Mouse (Mus musculus) myocyte (in vitro differentiated cells): ENCODE results near the gene Gm10142.

Experiments
- CEBPB ChIP-seq: IDR thresholded peaks from 2 replicates; pipeline ENCODE4 v1.6.1; 2011; ENCODE audit warnings: mild to moderate bottlenecking, moderate library complexity; ENCODE audit not compliant: poor library complexity, insufficient read depth, severe bottlenecking
- E2F4 ChIP-seq: IDR thresholded peaks from one replicate; pipeline ENCODE4 v1.6.1; 2011; ENCODE audit warnings: mild to moderate bottlenecking, control low read depth, moderate library complexity; ENCODE audit not compliant: insufficient read depth
- MAX ChIP-seq: IDR thresholded peaks from one replicate; pipeline ENCODE4 v1.6.1; 2011; ENCODE audit warnings: low read depth, mild to moderate bottlenecking, control low read depth
- MYOD1 ChIP-seq, 3 experiments: IDR thresholded peaks; one replicate each; pipeline ENCODE4 v1.6.1; 2011; ENCODE audit warnings: control low read depth in 2 of 3, low read depth in 2 of 3, mild to moderate bottlenecking in 2 of 3, moderate library complexity in 1 of 3; ENCODE audit not compliant: insufficient read length in 2 of 3, control insufficient read depth in 1 of 3
- POLR2A ChIP-seq: IDR thresholded peaks from one replicate; pipeline ENCODE4 v1.6.1; 2011; ENCODE audit warnings: low read depth, mild to moderate bottlenecking, control low read depth, moderate library complexity; ENCODE audit not compliant: insufficient read length
- POLR2AphosphoS2 ChIP-seq: IDR thresholded peaks from one replicate; pipeline ENCODE4 v1.6.1; 2011; ENCODE audit warnings: low read depth, control low read depth; ENCODE audit not compliant: insufficient read length
- SRF ChIP-seq: IDR thresholded peaks from one replicate; pipeline ENCODE4 v1.6.1; 2011; ENCODE audit warnings: low read depth; ENCODE audit not compliant: control insufficient read depth, insufficient read length
- TCF12 ChIP-seq: IDR thresholded peaks from one replicate; pipeline ENCODE4 v1.6.1; 2011; ENCODE audit warnings: mild to moderate bottlenecking, control low read depth; ENCODE audit not compliant: poor library complexity, insufficient read depth, severe bottlenecking
- USF1 ChIP-seq: IDR thresholded peaks from one replicate; pipeline ENCODE4 v1.6.1; 2011; ENCODE audit warnings: low read depth, mild to moderate bottlenecking, control low read depth, moderate library complexity

DNA sequence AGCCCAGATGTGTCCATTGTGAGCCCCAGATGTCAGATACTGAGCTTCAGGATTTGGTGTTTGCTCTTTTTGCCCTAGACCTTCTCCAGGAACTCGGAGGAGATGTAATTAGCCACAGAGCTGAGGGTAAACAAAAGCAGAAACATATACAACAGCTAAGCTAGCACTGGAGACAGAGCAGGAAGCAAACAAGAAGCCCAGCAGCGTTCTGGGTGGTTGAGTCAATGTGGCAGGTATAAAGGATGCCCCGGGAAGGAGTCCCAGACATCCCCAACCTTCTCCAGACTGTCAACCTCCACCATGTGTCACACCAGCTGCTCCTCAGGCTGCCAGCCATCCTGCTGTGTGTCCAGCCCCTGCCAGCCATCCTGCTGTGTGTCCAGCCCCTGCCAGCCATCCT lies 10.6 kb downstream of the Gm10142 start, which contains the start of gene Gm10100:
- TF ChIP-seq TCF12 (no peak), POLR2A (no peak), MAX (no peak), USF1 (no peak), E2F4 (no peak), CEBPB (no peak), POLR2AphosphoS2 (no peak), SRF (no peak), MYOD1 (IDR thresholded peaks at IDR 0.05; ENCODE audit: control insufficient read depth in 1 of 3, insufficient read length in 2 of 3, low read depth in 2 of 3) (no peak)
